Mouse (Mus musculus) myocyte (in vitro differentiated cells): ENCODE data around the gene Tmem274. TPM values are rescaled to one million over a fixed set of nuclear protein-coding genes. Genes with fewer than 3 reads are reported as not detected.
A peak's percentile ranks its signal among the peaks of the same experiment; 100 is the strongest.

ENCODE experiments used
- H3K27me3 ChIP-seq: one replicate; pipeline ENCODE4 v1.6.1; 2011; ENCODE audit not compliant: control insufficient read depth, insufficient read depth, insufficient read length
- H3K36me3 ChIP-seq: one replicate; pipeline ENCODE4 v1.6.1; 2011; ENCODE audit not compliant: control insufficient read depth, insufficient read depth
- H3K4me2 ChIP-seq: one replicate; pipeline ENCODE4 v1.6.1; 2011; ENCODE audit warnings: low read depth, control low read depth
- H3K4me3 ChIP-seq: one replicate; pipeline ENCODE4 v1.5.1; 2011; ENCODE audit warnings: mild to moderate bottlenecking, control low read depth, moderate library complexity
- H3K79me2 ChIP-seq: one replicate; pipeline ENCODE4 v1.6.1; 2011; ENCODE audit not compliant: control insufficient read depth, insufficient read depth
- H3ac ChIP-seq: one replicate; pipeline ENCODE4 v1.6.1; 2011; ENCODE audit not compliant: control insufficient read depth, insufficient read length
- CEBPB ChIP-seq: IDR thresholded peaks from 2 replicates; pipeline ENCODE4 v1.6.1; 2011; ENCODE audit warnings: mild to moderate bottlenecking, moderate library complexity; ENCODE audit not compliant: poor library complexity, insufficient read depth, severe bottlenecking
- E2F4 ChIP-seq: IDR thresholded peaks from one replicate; pipeline ENCODE4 v1.6.1; 2011; ENCODE audit warnings: mild to moderate bottlenecking, control low read depth, moderate library complexity; ENCODE audit not compliant: insufficient read depth
- MAX ChIP-seq: IDR thresholded peaks from one replicate; pipeline ENCODE4 v1.6.1; 2011; ENCODE audit warnings: low read depth, mild to moderate bottlenecking, control low read depth
- MYOD1 ChIP-seq, 3 experiments: IDR thresholded peaks; one replicate each; pipeline ENCODE4 v1.6.1; 2011; ENCODE audit warnings: control low read depth in 2 of 3, low read depth in 2 of 3, mild to moderate bottlenecking in 2 of 3, moderate library complexity in 1 of 3; ENCODE audit not compliant: insufficient read length in 2 of 3, control insufficient read depth in 1 of 3
- MYOG ChIP-seq, 3 experiments: IDR thresholded peaks; one replicate each; pipeline ENCODE4 v1.6.1; 2011; ENCODE audit warnings: control low read depth in 2 of 3, low read depth in 2 of 3, mild to moderate bottlenecking in 2 of 3; ENCODE audit not compliant: insufficient read length in 2 of 3, control insufficient read depth in 1 of 3, insufficient read depth in 1 of 3
- POLR2A ChIP-seq: IDR thresholded peaks from one replicate; pipeline ENCODE4 v1.6.1; 2011; ENCODE audit warnings: low read depth, mild to moderate bottlenecking, control low read depth, moderate library complexity; ENCODE audit not compliant: insufficient read length
- POLR2AphosphoS2 ChIP-seq: IDR thresholded peaks from one replicate; pipeline ENCODE4 v1.6.1; 2011; ENCODE audit warnings: low read depth, control low read depth; ENCODE audit not compliant: insufficient read length
- REST ChIP-seq: IDR thresholded peaks from one replicate; pipeline ENCODE4 v1.6.1; 2011; ENCODE audit warnings: mild to moderate bottlenecking, control low read depth, moderate library complexity; ENCODE audit not compliant: insufficient read depth, insufficient read length
- SRF ChIP-seq: IDR thresholded peaks from one replicate; pipeline ENCODE4 v1.6.1; 2011; ENCODE audit warnings: low read depth; ENCODE audit not compliant: control insufficient read depth, insufficient read length
- TCF12 ChIP-seq: IDR thresholded peaks from one replicate; pipeline ENCODE4 v1.6.1; 2011; ENCODE audit warnings: mild to moderate bottlenecking, control low read depth; ENCODE audit not compliant: poor library complexity, insufficient read depth, severe bottlenecking
- TCF3 ChIP-seq: IDR thresholded peaks from one replicate; pipeline ENCODE4 v1.6.1; 2011; ENCODE audit warnings: low read depth, control low read depth; ENCODE audit not compliant: insufficient read length
- USF1 ChIP-seq: IDR thresholded peaks from one replicate; pipeline ENCODE4 v1.6.1; 2011; ENCODE audit warnings: low read depth, mild to moderate bottlenecking, control low read depth, moderate library complexity
- polyA plus RNA-seq: library from polyadenylated mRNA; unstranded; fragments of >200 nt; fragmentation: generic; extraction: Trizol; gene quantifications from one replicate; pipeline ENCODE4 v1.2.1, GENCODE M21; 2012; ENCODE audit warnings: missing spikeins

Tmem274 gene
- polyA plus RNA-seq, 1 experiment, result not detected

DNA sequence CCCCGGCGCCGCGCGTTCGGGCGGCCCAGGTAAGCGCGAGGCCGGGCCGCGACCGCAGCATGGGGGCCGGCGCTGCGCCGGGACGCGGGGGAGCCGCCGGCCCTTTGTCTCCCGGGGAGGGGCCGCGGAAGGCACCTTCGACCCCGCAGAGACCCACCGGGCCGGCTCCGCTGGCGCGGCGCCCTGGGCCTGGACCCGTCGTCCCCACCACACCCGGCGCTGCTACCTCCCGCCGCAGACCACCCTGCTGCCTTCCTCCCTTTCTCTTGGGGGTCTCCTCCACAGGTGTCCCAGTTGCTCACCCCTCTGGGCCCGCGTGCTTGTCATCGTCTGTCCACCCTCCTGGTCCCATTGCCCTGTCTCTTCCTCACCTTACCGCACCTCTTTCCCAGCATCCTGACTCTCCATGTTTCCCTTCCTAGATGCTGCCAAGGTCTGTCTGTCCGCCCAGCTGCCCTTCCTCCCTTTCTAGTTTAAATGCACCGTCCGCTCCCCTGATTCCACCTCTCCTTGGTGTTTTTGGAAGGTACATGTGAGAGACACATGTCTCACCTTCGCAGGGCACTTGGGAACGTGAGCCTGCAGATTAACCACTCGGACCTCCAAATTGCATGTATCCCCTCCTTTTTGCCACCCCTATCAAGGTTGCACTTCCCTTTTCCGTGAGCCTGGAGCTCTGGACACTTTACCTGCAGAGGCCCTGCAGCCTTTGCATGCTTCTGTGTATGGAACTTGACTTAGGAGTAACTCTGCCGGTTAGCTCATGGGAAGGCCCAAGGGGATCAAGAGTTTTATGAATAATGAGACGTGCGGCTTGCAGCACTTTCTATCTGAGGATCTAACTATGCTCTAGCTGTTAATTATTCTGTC, 41.4 kb downstream of the Tmem274 start:
- Histone ChIP-seq H3K79me2 (peaks cover 4% of the 10 kb centered on the region), H3K4me3 (peak overlapping the region; percentile 33), H3K4me2 (peak overlapping the region; percentile 98), H3ac (peak overlapping the region; percentile 8), H3K36me3 (no peaks in the 10 kb centered on the region), H3K27me3 (no peaks in the 10 kb centered on the region)
- no peak for TF ChIP-seq MAX

DNA sequence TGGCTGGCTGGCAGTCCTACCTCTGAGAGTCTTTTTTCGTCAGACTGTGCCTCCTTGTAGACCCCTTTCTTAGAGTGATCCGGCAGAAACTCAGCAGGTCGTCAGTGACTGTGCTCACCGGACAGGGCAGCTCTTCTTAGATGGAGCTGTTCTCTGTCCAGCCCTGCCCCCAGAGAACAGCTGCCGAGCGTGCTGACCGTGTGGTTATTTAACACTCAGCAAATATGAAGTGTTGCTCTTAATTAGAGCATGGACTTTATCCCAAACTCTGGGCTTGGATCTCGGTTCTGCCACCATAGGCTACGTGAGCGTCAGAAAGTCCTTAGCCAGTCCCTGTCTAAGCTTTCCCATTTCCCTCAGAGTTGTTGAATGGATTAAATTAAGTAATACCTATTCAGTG, 44.1 kb downstream of the Tmem274 start:
- Histone ChIP-seq H3K36me3 (no peaks in the 10 kb centered on the region), H3K79me2 (peaks cover 4% of the 10 kb centered on the region), H3K4me3 (no peak overlapping the region), H3K27me3 (no peaks in the 10 kb centered on the region), H3K4me2 (no peak overlapping the region), H3ac (no peak overlapping the region)
- no peak for TF ChIP-seq TCF12
- peak in 2 of 3 experiments; percentile 57 to 80 for TF ChIP-seq MYOD1 (IDR thresholded peaks at IDR 0.05; ENCODE audit: control insufficient read depth in 1 of 3, insufficient read length in 2 of 3, low read depth in 2 of 3)
- peak in 2 of 3 experiments; percentile 62 to 84 for TF ChIP-seq MYOG (IDR thresholded peaks at IDR 0.05; ENCODE audit: control insufficient read depth in 1 of 3, insufficient read depth in 1 of 3, insufficient read length in 2 of 3, low read depth in 2 of 3)
- TF ChIP-seq TCF3, result no peak
- no peak for TF ChIP-seq POLR2AphosphoS2
- no peak for TF ChIP-seq SRF

DNA sequence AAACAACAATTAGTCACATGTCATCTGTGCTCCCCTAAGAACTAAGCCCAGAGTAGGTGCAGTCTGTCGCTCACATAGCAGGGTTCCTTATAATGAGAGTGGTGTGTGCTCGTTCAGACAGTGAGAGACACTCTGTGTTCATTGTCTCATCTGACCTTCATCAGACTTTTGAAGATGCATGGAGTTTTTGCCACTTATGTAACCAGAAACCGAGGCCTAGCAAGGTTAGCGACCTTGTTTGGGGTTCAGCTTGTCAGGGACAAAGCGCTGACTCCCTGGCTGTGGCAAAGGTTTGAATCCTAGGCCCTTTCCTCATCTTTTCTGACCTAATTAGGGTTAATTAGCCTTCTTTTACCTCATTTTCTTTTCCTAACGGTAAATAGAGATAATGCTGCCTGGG, 46.8 kb downstream of the Tmem274 start:
- Histone ChIP-seq H3K4me2 (no peak overlapping the region), H3K79me2 (peaks cover 4% of the 10 kb centered on the region), H3ac (no peak overlapping the region), H3K36me3 (no peaks in the 10 kb centered on the region), H3K27me3 (no peaks in the 10 kb centered on the region), H3K4me3 (no peak overlapping the region)
- no peak for TF ChIP-seq POLR2AphosphoS2
- no peak for TF ChIP-seq TCF3
- TF ChIP-seq MYOD1 (IDR thresholded peaks at IDR 0.05; ENCODE audit: control insufficient read depth in 1 of 3, insufficient read length in 2 of 3, low read depth in 2 of 3), result no peak
- no peak for TF ChIP-seq TCF12
- TF ChIP-seq E2F4, result no peak
- TF ChIP-seq USF1, result no peak
- TF ChIP-seq SRF, result no peak
- TF ChIP-seq POLR2A, result no peak
- TF ChIP-seq REST, result no peak
- no peak for TF ChIP-seq MYOG (IDR thresholded peaks at IDR 0.05; ENCODE audit: control insufficient read depth in 1 of 3, insufficient read depth in 1 of 3, insufficient read length in 2 of 3, low read depth in 2 of 3)
- TF ChIP-seq MAX, result no peak

DNA sequence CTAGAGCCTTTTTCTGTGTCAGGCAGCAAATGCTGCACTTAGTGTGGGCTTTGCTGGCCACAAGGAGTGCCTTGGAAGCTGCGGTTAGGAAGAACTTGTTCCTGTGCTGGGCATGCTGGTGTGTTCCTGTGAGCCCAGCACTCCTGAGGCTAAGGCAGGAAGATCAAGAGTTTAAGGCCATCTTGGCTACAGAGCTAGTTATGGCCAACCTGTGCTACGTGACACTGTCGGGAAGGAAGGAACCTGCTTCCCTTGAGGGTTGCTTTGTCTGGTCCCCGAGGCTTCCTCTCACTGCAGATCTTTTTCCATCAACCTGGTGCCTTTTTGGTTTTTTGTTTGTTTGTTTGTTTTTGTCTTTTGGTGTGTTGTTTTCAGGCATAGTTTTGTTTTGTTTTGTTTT, 48.0 kb downstream of the Tmem274 start:
- H3K79me2 ChIP-seq, result peaks cover 4% of the 10 kb centered on the region
- H3ac ChIP-seq, result no peak overlapping the region
- TF ChIP-seq TCF12 (no peak), E2F4 (no peak), POLR2A (no peak), USF1 (no peak), TCF3 (no peak), CEBPB (no peak), POLR2AphosphoS2 (no peak), MYOG (IDR thresholded peaks at IDR 0.05; ENCODE audit: control insufficient read depth in 1 of 3, insufficient read depth in 1 of 3, insufficient read length in 2 of 3, low read depth in 2 of 3) (no peak), REST (no peak), SRF (no peak), MAX (no peak), MYOD1 (IDR thresholded peaks at IDR 0.05; ENCODE audit: control insufficient read depth in 1 of 3, insufficient read length in 2 of 3, low read depth in 2 of 3) (no peak)
- H3K27me3 ChIP-seq, result no peaks in the 10 kb centered on the region
- no peak overlapping the region for H3K4me3 ChIP-seq
- no peak overlapping the region for H3K4me2 ChIP-seq
- no peaks in the 10 kb centered on the region for H3K36me3 ChIP-seq

DNA sequence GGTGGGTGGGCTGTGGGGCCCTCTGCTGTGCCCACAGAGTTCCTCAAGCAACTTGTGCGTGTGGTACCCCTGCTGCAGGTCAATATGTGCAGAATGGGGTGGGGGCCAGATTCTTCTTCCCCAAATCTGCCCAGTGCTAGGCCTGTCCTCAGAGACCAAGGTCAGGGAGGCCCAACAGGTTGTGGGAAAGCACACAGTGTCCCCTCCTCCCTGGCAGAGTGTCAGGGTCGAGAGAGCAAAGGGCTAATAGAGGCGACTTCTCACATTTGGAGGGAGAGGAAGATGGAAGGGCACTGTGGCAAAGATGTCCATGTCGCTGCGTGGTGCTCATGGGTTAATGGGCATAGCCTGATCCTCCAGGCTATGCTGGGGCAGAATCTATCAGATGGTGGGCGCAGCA, 48.6 kb downstream of the Tmem274 start:
- H3ac ChIP-seq, result no peak overlapping the region
- H3K36me3 ChIP-seq, result no peaks in the 10 kb centered on the region
- H3K79me2 ChIP-seq, result peaks cover 4% of the 10 kb centered on the region
- no peak overlapping the region for H3K4me2 ChIP-seq
- TF ChIP-seq E2F4, result no peak
- TF ChIP-seq TCF3, result no peak
- TF ChIP-seq MYOD1 (IDR thresholded peaks at IDR 0.05; ENCODE audit: control insufficient read depth in 1 of 3, insufficient read length in 2 of 3, low read depth in 2 of 3), result no peak
- no peak for TF ChIP-seq MAX
- TF ChIP-seq REST, result no peak
- no peak for TF ChIP-seq MYOG (IDR thresholded peaks at IDR 0.05; ENCODE audit: control insufficient read depth in 1 of 3, insufficient read depth in 1 of 3, insufficient read length in 2 of 3, low read depth in 2 of 3)
- no peak for TF ChIP-seq TCF12
- no peak for TF ChIP-seq CEBPB
- TF ChIP-seq POLR2A, result no peak
- no peak for TF ChIP-seq SRF
- no peak for TF ChIP-seq POLR2AphosphoS2
- no peak for TF ChIP-seq USF1
- H3K27me3 ChIP-seq, result no peaks in the 10 kb centered on the region
- H3K4me3 ChIP-seq, result no peak overlapping the region
